Mouse (Mus musculus): ENCODE data around the gene Ovca2. TPM values are rescaled to one million over a fixed set of nuclear protein-coding genes. Genes with fewer than 3 reads are reported as not detected.
"Not testable (repeated sequence)": the region's sequence is repeated elsewhere in the genome, so short reads cannot be mapped to it uniquely, and the experiment has no call there.

The Ovca2 gene
- total RNA-seq, 2 experiments from 2014 or later: 14.8 to 15.2 TPM

DNA sequence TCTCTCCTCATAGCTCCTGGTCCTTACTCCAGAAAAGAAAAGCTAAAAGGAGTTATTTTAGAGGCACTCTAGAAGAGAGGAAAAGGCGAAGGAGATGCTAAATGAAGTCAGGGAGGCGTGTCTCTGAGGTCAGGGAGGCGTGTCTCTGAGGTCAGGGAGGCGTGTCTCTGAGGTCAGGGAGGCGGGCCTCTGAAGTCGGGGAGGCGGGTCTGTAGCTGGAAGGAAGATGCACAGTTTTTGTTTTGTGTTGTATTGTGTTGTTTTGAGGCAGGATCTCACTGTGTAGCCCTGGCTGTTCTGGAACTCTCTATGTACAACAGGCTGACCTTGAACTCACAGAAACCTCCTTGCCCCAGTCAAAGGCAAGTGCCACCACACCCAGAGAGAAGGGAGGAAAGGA lies 19.3 kb upstream of the Ovca2 start:
- DNase-seq (ENCODE audit: low spot score in 2 of 2): no peak

DNA sequence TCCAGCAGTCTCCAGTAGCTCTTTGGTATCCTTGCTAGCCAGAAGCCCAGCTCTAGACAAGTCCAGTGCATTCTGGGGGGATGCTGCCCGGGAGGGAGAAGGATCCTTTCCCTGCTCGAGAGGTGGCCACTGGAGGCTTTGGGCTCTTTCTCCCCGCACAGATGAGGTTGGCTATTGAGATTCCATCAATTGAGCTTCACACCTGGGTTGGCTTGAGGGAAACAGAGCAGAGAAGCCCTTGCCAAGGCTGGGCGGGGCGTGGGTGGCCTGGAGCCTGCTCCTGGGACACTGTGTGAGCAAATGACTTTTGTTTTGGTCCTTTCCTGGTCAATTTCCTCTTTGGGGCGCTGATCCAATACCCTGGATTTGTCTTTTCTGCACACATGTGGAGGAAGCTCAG lies 17.5 kb upstream of the Ovca2 start:
- no peak for DNase-seq (ENCODE audit: low spot score in 2 of 2)

DNA sequence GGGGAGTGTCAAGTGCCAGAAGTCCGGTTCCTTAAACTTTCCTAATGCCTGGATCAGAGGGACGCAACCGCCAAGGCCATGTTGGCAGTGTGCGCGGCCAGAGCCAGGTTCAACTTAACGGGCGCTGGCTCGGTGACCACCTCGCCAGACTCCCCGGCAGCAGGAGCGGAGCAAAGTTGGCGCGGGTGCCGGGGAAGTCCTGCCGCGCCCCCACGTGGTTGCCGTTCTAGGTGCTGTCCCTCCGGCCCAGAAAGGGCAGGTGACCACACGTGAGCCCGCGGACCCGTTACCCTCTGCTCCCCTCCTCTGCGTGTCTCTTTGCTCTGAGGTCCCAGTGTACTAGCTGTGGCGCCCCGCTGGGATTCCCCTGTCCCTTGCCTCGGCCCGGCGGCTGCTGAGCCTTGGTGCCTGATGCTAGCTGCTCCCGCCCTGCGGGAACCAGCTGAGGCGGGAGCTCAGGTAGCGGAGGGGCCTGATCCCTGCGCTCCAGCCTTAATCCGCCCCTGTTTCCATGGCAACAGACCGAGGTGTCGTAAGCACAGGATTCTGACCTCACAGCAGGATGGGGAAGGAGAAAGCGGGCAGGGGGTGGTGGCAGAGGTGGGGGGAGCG lies 16.3 kb upstream of the Ovca2 start:
- DNase-seq (ENCODE audit: low spot score in 2 of 2): peak in 1 of 2 experiments; percentile 42

DNA sequence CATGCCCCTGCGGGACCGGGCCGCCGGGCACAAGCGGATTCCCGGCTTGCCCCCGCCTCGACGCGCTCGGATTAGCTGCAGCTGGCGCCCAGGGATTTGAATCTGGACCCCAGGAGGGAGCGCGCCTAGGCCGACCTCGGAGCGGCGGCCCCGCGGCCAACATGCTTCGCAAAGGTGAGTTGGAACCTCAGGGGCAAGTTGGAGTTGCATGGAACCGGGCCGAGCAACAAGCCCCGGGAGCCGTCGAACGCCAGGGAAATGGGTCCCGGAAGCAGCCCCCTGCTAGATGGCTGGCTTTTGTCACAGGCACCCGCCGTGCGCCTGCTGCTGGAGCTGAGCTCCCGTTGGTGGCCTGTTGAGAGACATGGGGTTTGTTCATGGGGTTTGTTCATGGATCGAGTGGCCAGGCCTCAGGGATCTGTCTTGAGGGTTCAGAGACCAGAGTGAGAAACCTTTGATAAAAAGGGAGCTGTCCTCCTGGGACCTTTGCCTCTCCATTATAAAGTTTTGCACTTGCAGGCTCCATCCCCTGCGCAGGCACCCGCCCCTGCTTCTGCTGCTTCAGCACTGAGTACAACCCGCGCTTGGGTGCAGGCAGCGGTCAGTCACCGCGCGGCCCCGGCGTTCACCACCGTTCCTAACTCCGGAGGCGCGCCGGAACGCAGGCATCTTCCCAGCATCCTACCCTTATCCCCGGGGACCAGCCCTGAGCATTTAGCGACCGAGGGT lies 15.7 kb upstream of the Ovca2 start:
- no peak for DNase-seq (ENCODE audit: low spot score in 2 of 2)

DNA sequence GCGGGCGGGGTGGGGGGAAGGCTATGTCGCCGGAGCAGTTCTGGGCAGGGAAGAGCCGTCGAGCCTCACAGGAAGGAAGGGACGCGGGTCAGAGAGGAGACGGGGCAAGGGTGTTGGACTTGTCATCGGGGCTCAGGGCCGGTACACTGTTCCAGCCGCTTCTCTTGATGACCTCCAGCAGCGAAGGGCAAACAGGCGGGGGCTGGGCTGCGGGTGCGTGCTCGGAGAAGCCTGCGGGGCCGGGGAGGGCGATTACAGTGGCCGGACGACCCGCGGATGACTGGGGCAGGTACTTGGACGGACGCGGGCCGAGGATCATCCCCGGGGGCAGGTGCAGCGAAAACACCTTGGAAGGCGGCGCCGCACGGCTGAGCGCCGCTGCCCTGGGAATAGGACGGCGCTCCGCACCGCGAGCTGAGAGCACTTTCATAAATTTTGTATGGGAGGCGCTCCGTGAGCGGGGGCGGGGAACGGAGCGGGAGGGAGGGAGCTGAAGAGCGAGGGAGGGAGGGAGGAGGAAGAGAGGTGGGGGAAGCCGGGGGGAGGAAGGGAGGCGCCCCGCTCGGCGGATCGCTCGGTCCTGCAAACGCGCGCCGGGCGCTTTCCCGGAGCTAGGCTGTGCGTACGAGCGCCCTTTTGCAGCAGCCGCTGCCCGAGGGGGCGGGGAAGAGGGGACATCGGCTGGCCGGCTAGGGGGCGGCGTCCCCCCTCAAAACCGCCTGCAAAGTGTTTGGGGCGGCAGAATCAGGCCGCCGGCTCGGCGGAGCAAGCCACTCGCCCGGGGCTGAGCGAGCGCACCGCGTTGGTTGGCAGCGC lies 14.8 kb upstream of the Ovca2 start, which contains the start of gene Rtn4rl1:
Gene Rtn4rl1, plus strand, starts transcription at position 528 of the 816 bp plus-strand sequence.
- peak; percentile 62 to 73 for DNase-seq (ENCODE audit: low spot score in 2 of 2)

DNA sequence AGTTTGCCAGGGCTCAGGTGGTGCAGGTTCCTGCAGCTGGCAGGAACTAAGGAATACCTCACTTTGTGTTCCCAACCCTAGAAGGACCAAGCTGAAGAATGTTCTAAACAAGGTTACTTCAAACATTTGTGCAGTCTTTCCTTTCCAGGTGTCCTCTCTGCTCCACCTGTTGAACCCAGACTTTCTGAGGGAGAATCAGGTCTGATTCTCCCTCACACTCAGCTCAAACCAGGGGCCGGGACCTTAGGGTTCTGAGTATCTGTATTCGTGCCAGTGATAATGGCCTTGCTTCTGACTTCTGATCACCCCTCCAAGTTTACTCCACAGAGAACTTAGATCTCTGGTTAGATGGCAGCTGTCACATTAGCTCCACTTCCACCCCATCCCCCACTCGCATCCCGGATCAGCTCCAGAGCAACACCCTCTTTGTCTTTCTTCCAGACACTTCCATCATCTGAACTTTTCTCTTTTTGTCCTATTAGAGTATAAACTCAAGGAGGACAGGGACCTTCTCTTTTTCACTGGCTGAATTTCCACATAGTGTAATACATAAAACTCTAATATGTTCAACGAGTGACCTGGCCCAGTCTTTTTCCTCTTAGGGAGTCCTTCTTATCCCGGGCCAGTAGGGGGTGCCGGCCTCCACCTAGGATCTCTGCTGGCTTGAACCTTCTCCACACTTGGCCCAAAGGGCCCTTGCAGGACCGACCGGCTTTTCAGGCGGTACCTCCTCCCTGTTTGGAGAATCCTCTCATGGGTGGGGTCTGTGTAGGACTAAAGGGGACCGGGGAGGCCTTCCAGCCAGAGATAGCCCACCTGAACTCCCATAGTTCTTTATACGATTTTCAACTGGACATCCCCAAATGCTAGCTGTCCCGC lies 13.9 kb upstream of the Ovca2 start:
- DNase-seq (ENCODE audit: low spot score in 2 of 2): peak; percentile 69 to 83

DNA sequence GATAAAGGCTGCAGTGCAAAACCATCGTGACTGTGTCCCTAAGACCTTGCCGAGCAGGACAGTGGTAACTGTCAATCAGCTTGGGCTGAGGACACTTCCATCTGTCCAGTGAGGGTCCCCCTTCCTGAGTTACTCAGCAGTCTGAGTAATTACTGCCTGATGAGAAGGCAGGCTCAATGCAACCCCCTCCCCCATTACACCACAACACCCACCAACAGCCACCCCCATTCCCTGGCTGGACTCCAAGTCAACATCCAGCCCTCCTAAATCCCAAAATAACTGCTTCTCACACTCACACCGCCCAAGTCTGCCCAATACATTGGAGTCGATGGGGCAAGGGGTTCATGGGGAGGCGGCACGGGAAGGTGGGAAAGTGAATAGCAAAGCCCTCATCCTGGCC lies 13.2 kb upstream of the Ovca2 start:
- no peak for DNase-seq (ENCODE audit: low spot score in 2 of 2)

DNA sequence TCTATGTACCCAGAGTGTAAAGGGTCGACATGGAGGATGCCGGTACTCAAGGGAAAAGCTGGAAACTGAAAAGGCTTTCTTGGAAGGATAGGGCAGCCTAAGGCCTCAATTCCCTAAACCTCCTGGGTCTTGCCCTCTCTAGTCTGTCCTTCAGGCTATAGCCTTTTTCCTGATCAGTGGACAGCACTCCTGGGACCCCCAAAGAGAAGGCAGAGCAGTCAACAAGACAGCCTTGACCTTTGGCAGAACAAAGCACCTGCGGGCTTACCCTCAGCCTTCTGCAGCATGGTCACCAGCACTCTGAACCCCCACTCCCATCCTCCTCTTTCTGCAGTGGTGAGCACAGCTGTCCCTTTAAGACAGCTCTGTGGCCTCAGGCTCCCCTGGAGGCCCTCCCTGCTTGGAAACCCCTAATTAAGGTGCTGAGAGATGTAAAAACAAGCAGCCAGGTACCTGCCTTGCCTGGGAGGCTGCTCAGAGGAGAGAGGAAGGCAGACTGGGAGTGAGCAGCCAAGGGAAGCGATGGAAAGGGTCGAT lies 12.3 kb upstream of the Ovca2 start, which contains the start of gene Dph1:
Gene Dph1, minus strand, starts transcription at position 337 of the 537 bp plus-strand sequence.
- no peak for DNase-seq (ENCODE audit: low spot score in 2 of 2)

DNA sequence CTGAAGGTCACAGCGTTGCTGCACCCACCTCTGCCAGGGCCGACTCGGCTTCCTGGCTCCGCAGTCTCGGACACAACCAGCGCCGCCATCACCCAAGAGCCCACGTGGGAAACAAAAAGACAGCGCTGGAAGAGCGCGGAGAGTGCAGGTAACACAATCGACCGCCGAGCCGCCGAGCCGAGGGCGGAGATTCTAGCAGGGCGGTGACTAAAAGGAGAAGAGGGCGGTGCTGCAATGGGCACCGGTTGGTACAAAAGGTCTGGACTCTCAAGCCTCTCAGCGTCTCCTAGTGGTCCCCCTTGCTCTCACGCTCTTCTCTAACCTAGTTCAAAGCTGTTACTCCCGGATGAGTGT lies 11.7 kb upstream of the Ovca2 start:
- peak; percentile 68 to 79 for DNase-seq (ENCODE audit: low spot score in 2 of 2)

DNA sequence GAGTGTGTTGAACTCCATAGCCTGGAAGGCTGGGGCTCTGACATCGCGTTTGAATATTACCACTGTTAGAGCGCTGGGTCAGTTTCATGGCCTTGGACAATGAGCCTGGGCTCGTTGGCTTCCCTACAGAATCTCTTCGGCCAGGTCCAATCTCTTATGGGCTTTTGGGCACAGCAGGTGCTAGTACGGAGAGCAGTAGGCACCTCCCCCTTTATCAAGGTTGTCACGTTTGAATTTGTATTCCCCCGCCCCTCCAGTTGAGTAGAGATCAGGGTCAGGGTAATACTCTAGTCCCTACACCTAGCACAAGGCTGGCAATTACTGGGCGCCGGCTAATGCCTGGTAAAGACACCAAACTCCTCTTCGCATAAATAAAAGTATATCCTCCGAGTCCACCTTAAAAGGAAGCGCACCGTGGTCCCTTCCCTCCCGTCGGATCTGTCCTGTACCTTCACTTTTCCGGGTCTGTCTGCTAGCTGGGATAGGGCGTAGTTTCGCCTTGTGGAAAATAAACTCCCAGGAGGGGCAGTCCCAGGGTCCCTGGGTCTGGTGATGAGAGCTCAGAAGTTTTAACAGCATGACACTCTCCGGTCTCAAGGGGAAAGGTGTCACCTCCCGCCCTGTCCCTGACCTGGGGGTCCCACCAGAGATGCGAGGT lies 11.2 kb upstream of the Ovca2 start:
- no peak for DNase-seq (ENCODE audit: low spot score in 2 of 2)

DNA sequence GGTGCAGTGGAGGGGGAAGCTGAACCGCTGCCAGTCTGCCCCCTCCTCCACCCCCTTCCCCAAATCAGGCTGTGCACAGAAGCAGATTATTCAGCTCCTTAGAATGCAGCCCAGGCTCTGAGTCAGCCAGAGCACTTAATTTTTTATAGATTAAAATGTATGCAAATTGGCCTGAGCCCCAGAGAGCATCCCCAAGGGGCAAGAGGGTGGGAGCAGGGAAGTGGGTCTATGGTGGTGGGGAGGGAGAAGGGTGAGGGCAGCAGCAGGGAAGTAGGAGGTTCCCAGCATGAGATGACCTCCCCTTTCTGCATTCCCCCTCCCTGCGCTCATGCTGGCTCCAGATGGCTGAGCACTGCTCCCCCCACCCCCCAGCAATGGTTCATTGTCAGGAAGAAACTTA lies 6.4 kb upstream of the Ovca2 start:
- no peak for DNase-seq (ENCODE audit: low spot score in 2 of 2)

DNA sequence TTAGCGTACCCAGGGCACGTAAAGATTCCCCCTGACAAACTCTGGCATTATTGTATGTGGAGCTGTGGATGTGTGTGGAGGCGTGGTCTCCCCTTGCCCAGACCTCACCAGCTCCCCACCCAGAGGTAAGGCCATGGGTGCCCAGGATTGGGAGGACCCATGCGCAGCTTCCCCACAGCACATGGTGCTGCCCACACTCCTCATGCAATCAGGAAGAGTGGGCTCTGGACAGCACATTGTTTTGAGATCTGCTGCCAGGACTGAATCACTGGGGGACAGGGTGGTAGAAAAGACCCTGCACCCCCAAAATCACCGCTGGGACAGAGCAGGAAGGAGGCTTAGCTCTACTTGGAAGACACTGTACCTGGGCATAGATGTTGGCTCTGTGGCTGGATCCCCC lies 5.9 kb upstream of the Ovca2 start:
- no peak for DNase-seq (ENCODE audit: low spot score in 2 of 2)

DNA sequence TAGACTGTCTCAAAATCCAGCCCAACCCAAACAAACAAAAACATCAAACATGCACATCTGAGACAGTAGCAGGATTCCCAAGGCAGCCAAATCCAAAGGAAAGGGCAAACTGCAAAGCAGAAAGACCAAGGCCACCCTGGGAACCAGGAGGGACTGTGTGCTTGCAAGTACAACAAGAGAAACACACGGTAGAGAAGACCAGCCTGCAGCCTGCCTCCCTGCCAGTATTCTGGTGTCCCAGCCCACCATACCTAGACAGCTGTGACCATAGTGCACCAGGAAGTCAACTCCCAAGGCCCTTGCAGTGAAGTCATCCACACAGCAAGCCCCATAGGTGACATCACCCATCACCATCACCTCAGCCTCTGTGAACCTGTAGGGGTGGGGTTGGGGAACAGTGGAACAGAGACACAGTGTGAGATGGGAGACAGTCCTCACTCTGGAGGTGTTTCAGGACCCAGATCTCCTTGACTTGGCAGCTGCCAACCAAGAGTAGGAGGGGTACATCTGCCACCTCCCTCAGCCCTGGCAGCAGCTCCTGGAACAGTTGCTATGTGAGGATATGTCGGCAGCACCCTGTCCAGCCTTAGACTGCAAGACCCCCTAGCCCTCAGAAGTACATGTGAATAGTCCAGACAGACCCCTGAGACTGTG lies 5.4 kb upstream of the Ovca2 start:
- DNase-seq (ENCODE audit: low spot score in 2 of 2): no peak

DNA sequence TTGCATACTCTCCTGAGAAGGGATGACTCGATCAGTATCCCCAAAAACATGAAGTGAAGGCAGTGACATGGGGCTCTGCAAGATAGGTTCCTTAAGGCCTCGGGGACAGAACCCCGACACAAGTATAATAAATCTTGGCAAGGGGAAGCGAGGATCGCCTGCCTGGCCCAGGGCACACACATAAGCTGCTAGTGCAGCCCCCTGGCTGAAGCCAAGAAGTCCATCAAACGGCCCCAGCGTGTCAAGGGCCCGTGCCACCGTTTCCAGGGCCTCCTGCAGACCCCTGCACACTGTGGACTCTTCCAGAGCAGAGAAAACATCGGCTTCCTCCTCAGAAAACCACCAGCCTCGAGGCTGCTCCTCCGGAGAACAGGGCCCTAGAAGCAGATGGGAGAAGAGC lies 624 bp downstream of the Ovca2 start:
- no peak for DNase-seq (ENCODE audit: low spot score in 2 of 2)

DNA sequence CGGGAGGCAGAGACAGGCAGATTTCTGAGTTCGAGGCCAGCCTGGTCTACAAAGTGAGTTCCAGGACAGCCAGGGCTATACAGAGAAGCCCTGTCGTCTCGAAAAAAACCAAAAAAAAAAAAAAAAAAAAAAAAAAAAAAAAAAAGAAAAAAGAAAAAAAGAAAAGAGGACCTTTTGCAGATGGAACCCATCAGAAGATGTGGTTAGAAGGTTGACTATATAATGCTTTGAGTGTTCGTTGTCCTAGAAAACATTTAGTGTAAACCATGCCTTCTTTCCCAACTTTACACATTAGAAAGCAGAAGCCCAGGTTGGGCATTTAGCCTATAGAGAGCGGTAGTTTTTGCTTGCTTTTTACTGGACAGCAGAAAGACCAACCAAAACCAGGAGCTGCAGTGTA lies 4.1 kb downstream of the Ovca2 start:
- DNase-seq (ENCODE audit: low spot score in 2 of 2): not testable (repeated sequence)

DNA sequence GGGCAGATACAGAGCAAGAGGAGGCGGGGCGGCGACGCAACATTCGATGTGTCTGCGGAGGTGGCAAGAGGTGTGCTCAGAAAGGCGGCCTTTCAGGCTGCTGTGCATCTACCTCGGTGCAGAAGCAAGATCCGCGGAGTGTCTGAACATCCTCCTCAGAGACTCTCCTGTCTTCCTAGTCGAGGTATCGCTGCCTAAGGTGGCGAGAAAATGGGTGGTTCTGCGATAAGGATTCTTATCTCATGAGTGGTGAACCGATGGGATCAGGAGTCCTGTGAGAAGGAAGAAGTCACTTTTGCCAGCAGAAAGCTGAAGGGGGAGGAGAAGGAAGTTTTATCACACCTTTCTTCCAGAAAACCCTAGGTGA lies 4.9 kb downstream of the Ovca2 start:
- DNase-seq (ENCODE audit: low spot score in 2 of 2): no peak

DNA sequence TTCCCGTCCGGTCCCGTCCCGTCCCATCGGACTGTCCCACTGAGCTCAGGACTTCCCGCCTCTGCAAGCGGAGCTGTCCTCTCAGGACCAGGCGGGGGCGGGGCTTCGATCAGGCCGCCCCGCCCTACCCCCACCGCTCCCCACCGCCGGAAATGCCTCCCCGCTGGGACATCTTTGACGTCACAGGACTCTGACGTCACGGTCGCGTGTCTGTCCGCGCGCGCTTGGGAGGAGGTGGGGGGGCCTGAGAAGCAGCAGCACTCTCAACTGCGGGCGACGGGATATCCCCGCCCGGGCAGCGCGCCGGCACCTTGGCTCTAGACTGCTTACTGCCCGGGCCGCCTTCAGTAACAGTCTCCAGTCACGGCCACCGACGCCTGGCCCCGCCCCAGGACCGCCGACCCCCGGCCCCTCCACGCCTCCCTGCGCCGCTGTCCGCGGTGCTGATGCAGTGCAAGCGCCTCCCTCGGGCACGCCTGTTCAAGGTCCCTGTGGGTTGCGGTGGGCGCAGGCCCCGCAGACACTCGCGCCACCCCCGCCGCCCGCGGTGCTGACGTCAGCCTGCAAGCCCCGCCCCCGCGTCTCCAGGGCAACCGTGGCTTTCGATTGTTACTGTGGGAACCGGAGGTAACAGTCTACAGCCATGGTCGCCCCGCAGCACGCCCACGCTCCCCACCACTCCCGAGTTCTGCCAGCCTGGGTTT lies 5.4 kb downstream of the Ovca2 start:
- DNase-seq (ENCODE audit: low spot score in 2 of 2): peak; percentile 93 to 96

DNA sequence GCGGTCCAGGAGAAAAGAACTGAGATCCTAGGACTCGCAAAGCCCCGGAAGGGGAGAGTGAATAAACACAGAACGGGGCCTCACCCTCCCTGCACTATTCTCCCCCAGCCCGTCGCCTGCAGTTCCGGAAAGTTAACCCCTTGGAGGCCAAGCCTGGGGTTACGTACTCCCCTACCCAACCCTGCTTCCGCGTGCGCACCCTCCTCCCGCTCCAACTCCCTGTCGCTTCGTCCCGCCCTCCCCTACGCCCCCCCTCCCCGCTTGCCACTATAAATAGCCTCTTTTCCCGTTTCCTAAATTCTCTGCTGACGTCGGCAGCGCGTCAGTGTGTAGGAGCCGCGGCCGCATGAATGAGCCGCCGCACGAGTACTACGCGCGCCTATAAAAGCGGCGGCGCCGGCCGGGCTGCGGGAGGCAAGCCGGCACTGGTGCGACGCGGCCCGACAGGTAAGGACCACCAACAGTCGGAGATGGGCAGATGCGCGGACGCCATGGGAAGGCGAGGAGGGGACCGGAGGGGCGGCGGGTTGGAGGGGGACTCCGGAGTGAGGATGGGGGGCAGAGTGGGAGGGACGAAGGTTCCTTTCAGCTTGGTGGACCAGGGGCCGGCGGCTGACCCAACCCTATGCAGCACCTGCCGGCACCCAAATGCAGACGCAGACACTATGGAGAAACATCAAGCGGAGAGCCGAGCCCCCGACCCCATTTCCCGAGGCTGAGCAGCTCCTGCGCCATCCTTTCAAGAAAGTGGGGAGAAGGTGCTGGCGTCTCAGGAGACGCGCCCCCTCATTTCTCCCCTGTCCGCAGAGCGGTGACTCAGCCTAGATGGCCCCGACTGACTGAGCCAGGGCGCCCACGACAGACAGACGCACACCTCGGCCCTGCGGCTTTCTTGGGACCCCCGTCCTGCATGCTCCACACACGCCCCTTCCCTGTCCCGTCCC lies 6.2 kb downstream of the Ovca2 start:
- peak in 1 of 2 experiments; percentile 69 for DNase-seq (ENCODE audit: low spot score in 2 of 2)

Data from layer of hippocampus, postnatal 14 days (tissue).